Mouse (Mus musculus): ENCODE measurements around the gene Fbxl2. TPM values are rescaled to one million over a fixed set of nuclear protein-coding genes. Genes with fewer than 3 reads are reported as not detected.

The Fbxl2 gene
- polyA plus RNA-seq, 1 experiment from 2014 or later: 1.7 TPM

GRCm38 (mm10) chr9:113963718-113964117, 82.3 kb downstream of the Fbxl2 start:
- DNase-seq (ENCODE audit: low spot score): no peak
- no peak overlapping the region for H3K27ac ChIP-seq (ENCODE audit: low read length)
- H3K9ac ChIP-seq (replicated peaks; ENCODE audit: low read depth): no peak overlapping the region
- no peak overlapping the region for H3K4me3 ChIP-seq (ENCODE audit: low read depth, low read length)
- no peaks in the 10 kb centered on the region for H3K27me3 ChIP-seq (replicated peaks; ENCODE audit: insufficient read depth, low read length)
- no peak for TF ChIP-seq EP300 (IDR thresholded peaks at IDR 0.05)
- TF ChIP-seq CTCF (IDR thresholded peaks at IDR 0.05): no peak
- H3K9me3 ChIP-seq (ENCODE audit: low read length): no peaks in the 10 kb centered on the region
- peaks cover 56% of the 10 kb centered on the region for H3K36me3 ChIP-seq (ENCODE audit: insufficient read depth, low read length)
- no peaks in the 10 kb centered on the region for H3K4me1 ChIP-seq (ENCODE audit: insufficient read depth, low read depth, low read length)
- no peak for ATAC-seq
- no peak overlapping the region for H3K4me2 ChIP-seq (replicated peaks; ENCODE audit: low read depth, low read length)

- Histone ChIP-seq H3K9ac (replicated peaks; ENCODE audit: low read depth) (no peak overlapping the region), H3K4me2 (replicated peaks; ENCODE audit: low read depth, low read length) (no peak overlapping the region), H3K9me3 (ENCODE audit: low read length) (no peaks in the 10 kb centered on the region), H3K4me3 (ENCODE audit: low read depth, low read length) (no peak overlapping the region), H3K36me3 (ENCODE audit: insufficient read depth, low read length) (peaks cover 26% of the 10 kb centered on the region), H3K27ac (ENCODE audit: low read length) (no peak overlapping the region), H3K4me1 (ENCODE audit: insufficient read depth, low read depth, low read length) (no peaks in the 10 kb centered on the region), H3K27me3 (replicated peaks; ENCODE audit: insufficient read depth, low read length) (no peaks in the 10 kb centered on the region)
- no peak for TF ChIP-seq CTCF (IDR thresholded peaks at IDR 0.05)
- no peak for TF ChIP-seq EP300 (IDR thresholded peaks at IDR 0.05)
- 98% methylated on average over 4 of the region's 4 CpGs for WGBS
- ATAC-seq (no peak), DNase-seq (ENCODE audit: low spot score) (no peak)
Observed at GRCm38 (mm10) chr9:113957777-113958176, 88.2 kb downstream of the Fbxl2 start.

GRCm38 (mm10) chr9:113947216-113947615, 98.8 kb downstream of the Fbxl2 start:
- no peak for TF ChIP-seq CTCF (IDR thresholded peaks at IDR 0.05)
- TF ChIP-seq EP300 (IDR thresholded peaks at IDR 0.05): no peak
- Histone ChIP-seq H3K27me3 (replicated peaks; ENCODE audit: insufficient read depth, low read length) (no peaks in the 10 kb centered on the region), H3K4me3 (ENCODE audit: low read depth, low read length) (no peak overlapping the region), H3K4me1 (ENCODE audit: insufficient read depth, low read depth, low read length) (no peaks in the 10 kb centered on the region), H3K4me2 (replicated peaks; ENCODE audit: low read depth, low read length) (no peak overlapping the region), H3K9me3 (ENCODE audit: low read length) (no peaks in the 10 kb centered on the region), H3K36me3 (ENCODE audit: insufficient read depth, low read length) (peaks cover 17% of the 10 kb centered on the region), H3K27ac (ENCODE audit: low read length) (no peak overlapping the region), H3K9ac (replicated peaks; ENCODE audit: low read depth) (no peak overlapping the region)
- 83% methylated on average over 1 of the region's 1 CpGs for WGBS
- ATAC-seq (no peak), DNase-seq (ENCODE audit: low spot score) (peak; percentile 35)

GRCm38 (mm10) chr9:113943372-113943771, 102.6 kb downstream of the Fbxl2 start:
- ATAC-seq (no peak), DNase-seq (ENCODE audit: low spot score) (no peak)
- no peak overlapping the region for H3K4me2 ChIP-seq (replicated peaks; ENCODE audit: low read depth, low read length)
- no peaks in the 10 kb centered on the region for H3K27me3 ChIP-seq (replicated peaks; ENCODE audit: insufficient read depth, low read length)
- H3K9ac ChIP-seq (replicated peaks; ENCODE audit: low read depth): no peak overlapping the region
- no peak overlapping the region for H3K27ac ChIP-seq (ENCODE audit: low read length)
- no peaks in the 10 kb centered on the region for H3K9me3 ChIP-seq (ENCODE audit: low read length)
- TF ChIP-seq CTCF (IDR thresholded peaks at IDR 0.05): no peak
- no peak for TF ChIP-seq EP300 (IDR thresholded peaks at IDR 0.05)
- H3K4me1 ChIP-seq (ENCODE audit: insufficient read depth, low read depth, low read length): no peaks in the 10 kb centered on the region
- WGBS: 95% methylated on average over 1 of the region's 1 CpGs
- H3K36me3 ChIP-seq (ENCODE audit: insufficient read depth, low read length): peaks cover 17% of the 10 kb centered on the region
- no peak overlapping the region for H3K4me3 ChIP-seq (ENCODE audit: low read depth, low read length)

- Histone ChIP-seq H3K9me3 (ENCODE audit: low read length) (no peaks in the 10 kb centered on the region), H3K27me3 (replicated peaks; ENCODE audit: insufficient read depth, low read length) (no peaks in the 10 kb centered on the region), H3K9ac (replicated peaks; ENCODE audit: low read depth) (no peak overlapping the region), H3K27ac (ENCODE audit: low read length) (no peak overlapping the region), H3K4me3 (ENCODE audit: low read depth, low read length) (no peak overlapping the region), H3K4me1 (ENCODE audit: insufficient read depth, low read depth, low read length) (no peaks in the 10 kb centered on the region), H3K4me2 (replicated peaks; ENCODE audit: low read depth, low read length) (no peak overlapping the region), H3K36me3 (ENCODE audit: insufficient read depth, low read length) (peaks cover 8% of the 10 kb centered on the region)
- ATAC-seq (no peak), DNase-seq (ENCODE audit: low spot score) (no peak)
- WGBS: 84% methylated on average over 3 of the region's 3 CpGs
- 0 out of 2 replicates have a peak, but pooled peaks have one; percentile 7 for TF ChIP-seq CTCF (IDR thresholded peaks at IDR 0.05)
- TF ChIP-seq EP300 (IDR thresholded peaks at IDR 0.05): no peak
Observed at GRCm38 (mm10) chr9:113941103-113941805, 104.7 kb downstream of the Fbxl2 start.

GRCm38 (mm10) chr9:113939063-113939850, 106.7 kb downstream of the Fbxl2 start:
- no peak overlapping the region for H3K4me3 ChIP-seq (ENCODE audit: low read depth, low read length)
- H3K4me2 ChIP-seq (replicated peaks; ENCODE audit: low read depth, low read length): no peak overlapping the region
- H3K27me3 ChIP-seq (replicated peaks; ENCODE audit: insufficient read depth, low read length): no peaks in the 10 kb centered on the region
- no peaks in the 10 kb centered on the region for H3K4me1 ChIP-seq (ENCODE audit: insufficient read depth, low read depth, low read length)
- H3K9me3 ChIP-seq (ENCODE audit: low read length): no peaks in the 10 kb centered on the region
- H3K36me3 ChIP-seq (ENCODE audit: insufficient read depth, low read length): no peaks in the 10 kb centered on the region
- ATAC-seq: no peak
- no peak overlapping the region for H3K27ac ChIP-seq (ENCODE audit: low read length)
- TF ChIP-seq EP300 (IDR thresholded peaks at IDR 0.05) (no peak), CTCF (IDR thresholded peaks at IDR 0.05) (no peak)
- 77% methylated on average over 9 of the region's 9 CpGs for WGBS
- DNase-seq (ENCODE audit: low spot score): no peak
- H3K9ac ChIP-seq (replicated peaks; ENCODE audit: low read depth): no peak overlapping the region
